Mouse (Mus musculus): ENCODE results near the gene Olr1.

- TF ChIP-seq CTCF (IDR thresholded peaks at IDR 0.05) (no peak), POLR2A (IDR thresholded peaks at IDR 0.05; ENCODE audit: insufficient read depth, low read depth, low read length) (no peak)
Measured at GRCm38 (mm10) chr6:129507024-129507423, at the start of gene Olr1.

All from heart, adult 2 months (tissue).